Mouse (Mus musculus) lung, postnatal 4 days (tissue): Measurements from ENCODE around the gene Vmn1r55.
"Not testable (repeated sequence)": the region's sequence is repeated elsewhere in the genome, so short reads cannot be mapped to it uniquely, and the experiment has no call there.

Source experiments
- DNase-seq, 2 experiments: peaks; one replicate each; pipeline ENCODE4 v3.0.0; 2021

Vmn1r55 gene

GRCm38 (mm10) chr7:5149570-5149969 lies at the start of gene Vmn1r55:
Gene Vmn1r55 (minus strand): TSS chr7:5149670.
- DNase-seq, result not testable (repeated sequence)

DNA sequence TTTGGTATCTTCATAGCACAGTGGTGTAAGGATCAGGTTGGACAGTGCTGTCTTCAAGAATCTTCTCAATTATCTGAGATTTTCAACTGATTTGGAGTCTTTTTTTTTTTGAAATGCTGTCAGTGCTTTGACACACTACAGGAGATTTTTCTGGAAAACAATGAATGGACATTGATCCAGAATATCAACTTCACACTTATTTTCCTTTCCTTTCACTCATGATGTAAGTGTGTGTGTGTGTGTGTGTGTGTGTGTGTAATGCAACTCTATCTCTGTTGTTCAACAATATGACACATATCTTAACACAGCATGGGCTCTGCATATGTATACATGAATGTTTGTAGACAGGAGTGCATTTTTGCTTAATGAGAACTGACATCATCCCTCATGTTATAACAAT lies 47.2 kb upstream of the Vmn1r55 start, which contains the start of gene Vmn1r56:
Gene Vmn1r56 (minus strand): TSS at position 101 of the 400 bp plus-strand sequence.
- not testable (repeated sequence) for DNase-seq

- DNase-seq, result peak; percentile 83 to 85
These were observed 23.7 kb downstream of the Vmn1r55 start, which contains the start of gene Rasl2-9 for GRCm38 (mm10) chr7:5125549-5126406. Gene Rasl2-9 (minus strand): TSS chr7:5125950.

DNA sequence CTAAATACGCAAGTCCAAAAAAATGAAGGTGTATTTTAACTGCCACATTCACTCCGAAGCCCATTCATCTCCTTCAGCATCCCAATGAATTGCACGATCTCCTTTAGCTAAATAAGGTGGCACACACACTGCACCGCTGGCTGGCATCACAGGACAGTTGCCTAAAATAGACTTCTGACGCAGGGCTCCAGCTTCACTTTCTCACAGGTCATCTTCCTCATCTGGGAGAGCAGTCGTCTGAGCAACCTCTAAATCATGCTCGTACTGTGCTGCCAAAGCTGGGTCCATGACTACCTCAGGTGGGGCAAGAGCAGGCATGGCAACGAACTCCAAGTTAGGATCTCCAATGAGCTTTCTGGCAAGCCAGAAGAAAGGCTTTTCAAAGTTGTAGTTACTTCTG lies 24.4 kb downstream of the Vmn1r55 start:
- DNase-seq, result no peak

DNA sequence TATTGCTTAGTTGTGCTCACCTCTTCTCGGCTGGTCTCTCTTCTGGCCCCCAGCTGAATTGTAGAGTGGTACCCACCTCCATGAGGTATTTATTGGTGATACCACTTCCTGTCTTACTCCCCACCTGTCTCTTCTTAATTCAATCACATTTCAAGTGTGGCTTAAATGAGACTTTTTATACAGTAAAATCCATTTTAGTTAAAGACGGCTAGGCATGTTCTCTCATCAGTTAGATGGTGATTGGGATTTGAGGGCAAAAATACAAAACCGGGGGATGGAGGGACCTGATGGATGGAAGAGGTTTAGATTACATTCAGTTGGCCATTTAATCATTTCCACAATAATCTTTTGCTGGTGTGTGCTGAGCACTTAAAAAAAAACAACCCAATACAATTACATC lies 32.6 kb downstream of the Vmn1r55 start, which contains the start of gene Rfpl4:
Gene Rfpl4 (minus strand): TSS at position 101 of the 400 bp plus-strand sequence.
- no peak for DNase-seq

DNA sequence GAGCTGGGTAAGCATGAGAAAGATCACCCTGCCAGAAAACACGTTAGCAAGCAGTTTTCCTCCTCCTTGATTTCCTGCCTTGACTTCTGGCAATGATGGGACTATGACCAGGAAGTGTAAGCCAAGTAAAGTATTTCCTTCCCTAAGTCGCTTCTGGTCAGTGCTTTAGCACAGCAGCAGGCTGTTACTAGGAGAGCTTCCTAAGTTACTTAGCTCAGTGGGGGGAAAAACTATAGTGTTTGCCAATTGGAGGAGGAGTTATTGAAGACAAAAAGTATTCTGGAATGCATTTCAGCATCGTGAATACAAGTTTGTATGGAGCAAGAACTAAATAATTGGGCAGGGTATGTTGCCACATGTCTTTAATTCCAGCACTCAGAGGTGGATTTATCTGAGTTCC lies 36.8 kb downstream of the Vmn1r55 start:
- no peak for DNase-seq

GRCm38 (mm10) chr7:5109301-5109700 lies 40.2 kb downstream of the Vmn1r55 start:
- no peak for DNase-seq

- DNase-seq, result no peak
These were observed 41.2 kb downstream of the Vmn1r55 start for GRCm38 (mm10) chr7:5108272-5108671.

DNA sequence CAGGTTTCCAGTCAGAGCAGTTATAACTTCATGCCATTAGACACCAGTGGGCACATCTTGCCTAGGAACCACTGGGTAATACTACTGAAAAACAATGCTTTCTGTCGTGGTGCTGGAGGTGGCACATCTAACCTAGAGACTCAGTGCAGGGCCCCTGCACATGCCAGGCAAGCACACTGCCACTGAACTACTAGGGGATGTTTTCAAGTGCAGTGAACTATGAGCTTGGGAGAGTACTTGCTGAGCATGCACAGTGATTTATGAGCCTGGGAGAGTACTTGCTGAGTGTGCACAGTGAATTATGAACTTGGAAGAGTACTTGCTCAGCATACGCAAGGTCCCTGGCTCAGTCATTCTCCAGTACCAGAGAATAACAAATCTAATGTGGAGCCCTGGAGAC lies 46.9 kb downstream of the Vmn1r55 start:
- no peak for DNase-seq

DNA sequence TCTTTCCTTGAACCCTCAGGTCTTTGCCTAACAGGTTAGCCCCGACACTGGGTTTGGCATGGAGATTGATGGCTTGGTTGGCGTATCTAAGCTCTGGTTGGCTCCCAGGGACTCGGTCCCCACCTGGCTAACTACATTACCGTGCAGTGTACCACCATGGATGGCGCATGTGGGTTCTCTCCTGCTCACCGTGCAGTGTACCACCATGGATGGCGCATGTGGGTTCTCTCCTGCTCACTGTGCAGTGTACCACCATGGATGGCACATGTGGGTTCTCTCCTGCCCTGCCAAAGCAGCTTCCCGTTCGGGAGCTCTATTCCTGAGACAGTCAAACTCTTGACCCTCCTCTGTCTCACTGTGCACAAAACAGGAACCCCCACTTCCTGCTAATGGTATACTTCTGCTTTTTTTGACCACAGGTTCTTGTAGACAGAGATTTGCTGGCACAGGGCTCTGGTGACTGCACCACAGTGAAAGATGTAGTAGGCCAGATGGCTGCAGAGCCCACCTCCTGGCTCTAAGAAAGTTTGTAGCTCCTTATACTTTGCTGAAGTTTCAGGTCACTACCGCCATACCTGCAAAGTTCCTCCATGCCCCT lies 48.3 kb downstream of the Vmn1r55 start:
- peak in 1 of 2 experiments; percentile 44 for DNase-seq

DNA sequence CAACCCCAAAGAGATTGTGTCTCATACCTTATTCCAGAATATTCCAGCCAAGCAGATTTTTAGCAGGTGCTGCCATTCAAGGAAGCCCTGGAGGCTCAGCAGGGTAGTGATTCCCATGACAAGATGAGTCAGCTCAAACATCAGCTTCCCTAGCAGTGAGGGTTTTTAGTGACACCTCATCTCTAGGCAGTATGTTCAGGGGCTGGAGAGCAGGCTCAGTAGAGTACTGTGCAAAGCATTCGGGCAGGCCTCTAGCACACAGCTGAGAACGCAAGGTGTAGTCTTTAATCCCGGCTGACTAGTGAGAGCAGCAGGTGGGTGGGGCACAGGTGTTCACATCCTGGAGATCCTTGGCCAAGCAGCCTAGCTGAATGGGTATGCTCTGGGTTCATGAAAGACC lies 49.7 kb downstream of the Vmn1r55 start:
- DNase-seq, result no peak

DNA sequence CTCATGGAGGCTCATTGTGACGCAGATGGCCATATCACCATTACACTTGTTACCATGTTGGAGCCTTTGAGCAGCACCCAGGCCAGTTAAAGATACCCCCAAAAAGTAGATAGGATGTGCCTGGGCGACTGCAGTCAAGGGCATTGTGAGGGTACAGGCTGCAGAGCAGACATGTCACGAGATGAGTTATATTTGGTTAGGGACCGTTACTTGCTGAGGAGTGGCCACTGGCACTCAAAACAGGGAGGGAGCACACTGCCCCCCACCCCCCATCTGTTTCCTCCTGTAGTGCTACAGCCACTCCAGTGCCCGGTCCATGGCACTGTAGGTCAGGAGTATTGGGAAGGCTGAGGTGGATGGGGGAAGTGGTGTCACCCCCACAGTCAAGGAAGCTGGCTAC lies 50.7 kb downstream of the Vmn1r55 start:
- DNase-seq, result no peak

DNA sequence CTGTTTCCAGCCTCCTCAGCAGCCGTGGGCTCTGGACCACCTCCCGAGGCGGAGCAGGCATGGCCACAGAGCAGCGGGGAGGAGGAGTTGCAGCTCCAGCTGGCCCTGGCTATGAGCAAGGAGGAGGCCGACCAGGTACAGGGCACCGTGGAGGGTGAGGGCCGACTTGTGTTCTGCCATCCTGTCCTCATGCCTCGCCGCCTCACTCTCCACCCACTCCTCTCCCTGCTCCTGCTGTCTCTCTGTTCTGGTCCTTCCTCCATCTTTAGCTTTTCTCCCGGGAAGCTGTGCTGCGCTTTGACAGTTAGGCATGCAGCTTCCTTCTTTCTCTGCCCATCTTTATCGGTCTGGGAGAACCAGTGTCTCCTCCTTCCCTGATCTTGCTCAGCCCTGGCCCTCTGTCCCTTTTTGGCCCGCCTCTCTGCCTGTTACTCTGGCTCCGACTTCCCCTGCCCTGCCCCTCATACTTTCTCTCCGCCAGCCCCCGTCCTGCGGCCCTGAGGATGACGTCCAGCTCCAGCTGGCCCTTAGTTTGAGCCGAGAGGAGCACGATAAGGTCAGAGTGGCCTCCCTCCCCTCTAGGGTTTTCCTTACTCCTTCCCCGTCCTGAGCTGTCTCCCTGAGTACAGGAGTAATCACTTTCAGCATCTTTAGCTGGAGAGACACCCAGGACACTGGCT lies 56.5 kb downstream of the Vmn1r55 start:
- no peak for DNase-seq

- no peak for DNase-seq
These were observed 57.1 kb downstream of the Vmn1r55 start for GRCm38 (mm10) chr7:5092381-5092780.

GRCm38 (mm10) chr7:5091008-5091728 lies 58.3 kb downstream of the Vmn1r55 start:
- DNase-seq, result no peak

- DNase-seq, result no peak
These were observed 59.6 kb downstream of the Vmn1r55 start for GRCm38 (mm10) chr7:5089853-5090252.

- DNase-seq, result no peak
These were observed 61.6 kb downstream of the Vmn1r55 start for GRCm38 (mm10) chr7:5087886-5088285.

- no peak for DNase-seq
These were observed 62.5 kb downstream of the Vmn1r55 start for GRCm38 (mm10) chr7:5086921-5087440.

DNA sequence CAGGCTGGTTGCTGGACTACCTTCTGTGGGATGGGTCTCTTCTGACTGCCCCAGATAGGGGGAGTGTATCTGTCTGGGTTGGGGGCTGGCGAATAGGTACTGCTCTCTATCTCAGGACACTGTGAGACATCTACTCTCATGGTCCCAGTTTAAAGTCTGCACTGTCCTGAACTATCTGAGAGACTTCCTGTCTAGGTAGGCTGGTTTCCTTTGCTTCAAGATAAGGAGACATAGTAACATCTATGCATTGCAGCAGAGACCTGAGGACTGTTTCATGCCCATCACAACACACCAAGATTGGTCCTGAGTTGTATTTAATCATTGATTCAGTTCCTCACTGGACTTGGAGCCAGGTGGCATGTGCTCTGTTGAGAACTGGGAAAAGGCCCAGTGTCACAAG lies 64.0 kb downstream of the Vmn1r55 start:
- DNase-seq, result no peak

DNA sequence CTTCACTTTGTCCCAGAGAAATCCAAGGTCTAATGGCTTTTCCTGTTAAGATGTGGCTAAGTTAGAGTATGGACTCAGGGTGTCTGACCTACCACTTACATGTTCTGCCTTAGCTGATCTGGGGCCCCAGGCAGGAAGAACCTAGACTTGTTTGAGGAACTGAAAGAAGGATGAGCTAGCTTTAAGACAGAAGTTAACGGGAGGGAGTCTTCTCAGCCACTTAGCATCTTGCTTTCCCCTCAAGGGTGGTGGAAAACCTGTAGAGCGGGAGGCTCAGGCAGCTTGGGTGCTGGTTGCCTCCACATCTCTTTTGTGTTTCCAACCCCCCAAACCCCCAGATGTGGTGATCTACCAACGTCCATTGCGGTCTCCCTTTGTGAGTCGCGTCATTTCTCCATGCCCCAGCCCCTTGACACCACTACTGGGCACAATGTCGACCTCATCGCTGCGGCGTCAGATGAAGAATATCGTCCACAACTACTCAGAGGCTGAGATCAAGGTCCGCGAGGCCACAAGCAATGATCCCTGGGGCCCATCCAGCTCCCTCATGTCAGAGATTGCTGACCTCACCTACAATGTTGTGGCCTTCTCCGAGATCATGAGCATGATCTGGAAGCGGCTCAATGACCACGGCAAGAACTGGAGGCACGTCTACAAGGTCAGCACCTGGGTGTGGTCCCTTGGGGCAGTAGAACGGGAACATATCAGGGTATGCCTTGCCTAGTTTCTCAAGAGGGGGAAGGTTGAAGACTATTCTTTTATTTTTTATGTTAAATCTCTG lies 66.0 kb downstream of the Vmn1r55 start:
- peak in 1 of 2 experiments; percentile 28 for DNase-seq

GRCm38 (mm10) chr7:5081939-5082338 lies 67.5 kb downstream of the Vmn1r55 start:
- no peak for DNase-seq

- no peak for DNase-seq
These were observed 68.2 kb downstream of the Vmn1r55 start for GRCm38 (mm10) chr7:5081241-5081640.
